Mouse (Mus musculus) neutrophil, adult 5-6 weeks (primary cell): ENCODE measurements around the gene Zdhhc12. TPM values are rescaled to one million over a fixed set of nuclear protein-coding genes. Genes with fewer than 3 reads are reported as not detected.

Source experiments
- ATAC-seq: fragments of 151-379, 151-347 bp; 2 replicates; pipeline ENCODE4 v1.8.0; 2017; ENCODE audit warnings: mild to moderate bottlenecking, moderate TSS enrichment; ENCODE audit not compliant: insufficient number of reproducible peaks, poor library complexity, low FRiP score, severe bottlenecking; ENCODE audit errors: extremely low read depth
- total RNA-seq: library from RNA; stranded (forward); fragments of 200-1000 nt; gene quantifications from 2 replicates; pipeline ENCODE4 v1.2.3, GENCODE M21; 2017

Gene Zdhhc12
- total RNA-seq, 1 experiment from 2014 or later = 10.1 TPM

- ATAC-seq = no peak
Observed at GRCm38 (mm10) chr2:30108260-30108659, 14.8 kb upstream of the Zdhhc12 start.

- no peak for ATAC-seq
Observed at GRCm38 (mm10) chr2:30107646-30108045, 14.2 kb upstream of the Zdhhc12 start.

- ATAC-seq = peak; percentile 39; the same call in 1 of the 2 replicates
Observed at GRCm38 (mm10) chr2:30106364-30106763, 12.9 kb upstream of the Zdhhc12 start.

GRCm38 (mm10) chr2:30100214-30100613 lies 6.8 kb upstream of the Zdhhc12 start:
- no peak for ATAC-seq

GRCm38 (mm10) chr2:30095882-30096527 lies 2.6 kb upstream of the Zdhhc12 start:
- peak; percentile 24; the same call in 1 of the 2 replicates for ATAC-seq

GRCm38 (mm10) chr2:30094208-30094588 lies 750 bp upstream of the Zdhhc12 start:
- no peak for ATAC-seq

GRCm38 (mm10) chr2:30092280-30092918 lies 1.0 kb downstream of the Zdhhc12 start:
- ATAC-seq = no peak

GRCm38 (mm10) chr2:30091521-30091920 lies 1.9 kb downstream of the Zdhhc12 start:
- ATAC-seq = no peak

GRCm38 (mm10) chr2:30087310-30087709 lies 6.1 kb downstream of the Zdhhc12 start:
- no peak for ATAC-seq

GRCm38 (mm10) chr2:30084632-30085031 lies 8.8 kb downstream of the Zdhhc12 start:
- no peak for ATAC-seq

- ATAC-seq = no peak
Observed at GRCm38 (mm10) chr2:30084113-30084512, 9.3 kb downstream of the Zdhhc12 start.

- ATAC-seq = no peak
Observed at GRCm38 (mm10) chr2:30080181-30080800, 13.2 kb downstream of the Zdhhc12 start.

- ATAC-seq = no peak
Observed at GRCm38 (mm10) chr2:30078760-30079159, 14.7 kb downstream of the Zdhhc12 start.

GRCm38 (mm10) chr2:30078349-30078712 lies 15.1 kb downstream of the Zdhhc12 start:
- ATAC-seq = no peak; the same call in 1 of the 2 replicates

- ATAC-seq = peak; percentile 73
Observed at GRCm38 (mm10) chr2:30077502-30078348, 15.7 kb downstream of the Zdhhc12 start, which contains the start of gene Pkn3. Gene Pkn3, plus strand, starts transcription at chr2:30077684.

- no peak for ATAC-seq
Observed at GRCm38 (mm10) chr2:30076959-30077358, 16.5 kb downstream of the Zdhhc12 start.

- ATAC-seq = no peak
Observed at GRCm38 (mm10) chr2:30076439-30076838, 17.0 kb downstream of the Zdhhc12 start.

- no peak for ATAC-seq
Observed at GRCm38 (mm10) chr2:30075625-30076024, 17.8 kb downstream of the Zdhhc12 start.

GRCm38 (mm10) chr2:30073285-30073684 lies 20.2 kb downstream of the Zdhhc12 start:
- ATAC-seq = no peak
